Mouse (Mus musculus): ENCODE measurements around the gene Kcnj10. TPM values are rescaled to one million over a fixed set of nuclear protein-coding genes. Genes with fewer than 3 reads are reported as not detected.
A peak's percentile ranks its signal among the peaks of the same experiment; 100 is the strongest.

Kcnj10 gene
- total and polyA plus RNA-seq, 3 experiments, result 0.07 to 0.27 (median 0.08) TPM

DNA sequence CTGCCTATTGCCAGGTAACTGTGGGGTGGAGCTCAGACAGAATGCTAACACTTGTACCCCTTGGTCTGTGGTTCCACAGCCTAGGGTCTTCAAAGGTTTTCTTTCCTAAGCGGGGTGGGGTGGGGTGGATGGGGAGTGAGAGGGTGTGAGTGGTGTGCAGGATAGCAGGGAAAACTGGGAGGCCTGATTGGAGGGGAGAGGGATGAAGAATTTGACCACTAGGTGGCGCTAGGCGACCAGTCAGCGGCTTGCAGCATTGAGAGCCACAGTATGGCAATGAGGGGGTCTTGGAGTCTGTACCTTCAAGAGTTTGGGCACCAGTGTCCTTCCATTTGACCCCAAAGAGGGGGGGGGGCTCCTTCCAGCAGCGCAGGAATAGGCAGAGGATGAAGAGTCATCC is 71.2 kb downstream of the Kcnj10 start:
- no peak overlapping the region for H3K27ac ChIP-seq
- peak; percentile 56 to 80 for DNase-seq
- no peaks in the 10 kb centered on the region for H3K36me3 ChIP-seq (ENCODE audit: control insufficient read depth, insufficient read depth, low read length)
- no peaks in the 10 kb centered on the region for H3K4me1 ChIP-seq (ENCODE audit: control insufficient read depth, insufficient read depth, low read length)
- H3K27me3 ChIP-seq (ENCODE audit: control insufficient read depth, insufficient read depth, low read length), result no peaks in the 10 kb centered on the region
- intact Hi-C loops (cut with DNase I), result loop anchor here (1.0 to 5.0 kb wide), 2 partner anchors 78 to 150 kb away; no protein-coding TSS in a partner anchor
- H3K4me3 ChIP-seq, result no peak overlapping the region
- no peaks in the 10 kb centered on the region for H3K79me2 ChIP-seq (replicated peaks; ENCODE audit: control insufficient read depth, insufficient read depth, low read length)
- WGBS, result 7% methylated on average over 5 of the region's 5 CpGs
- peak; percentile 86 for TF ChIP-seq CTCF (IDR thresholded peaks at IDR 0.05)
- no peak for TF ChIP-seq POLR2A (IDR thresholded peaks at IDR 0.05; ENCODE audit: insufficient read depth, low read depth, low read length)
- peak; percentile 76; the same call in 1 of the 2 replicates for TF ChIP-seq EP300 (IDR thresholded peaks at IDR 0.05; ENCODE audit: insufficient read depth, low read depth, low read length)
- H3K9ac ChIP-seq (ENCODE audit: low read depth, low read length), result no peak overlapping the region

DNA sequence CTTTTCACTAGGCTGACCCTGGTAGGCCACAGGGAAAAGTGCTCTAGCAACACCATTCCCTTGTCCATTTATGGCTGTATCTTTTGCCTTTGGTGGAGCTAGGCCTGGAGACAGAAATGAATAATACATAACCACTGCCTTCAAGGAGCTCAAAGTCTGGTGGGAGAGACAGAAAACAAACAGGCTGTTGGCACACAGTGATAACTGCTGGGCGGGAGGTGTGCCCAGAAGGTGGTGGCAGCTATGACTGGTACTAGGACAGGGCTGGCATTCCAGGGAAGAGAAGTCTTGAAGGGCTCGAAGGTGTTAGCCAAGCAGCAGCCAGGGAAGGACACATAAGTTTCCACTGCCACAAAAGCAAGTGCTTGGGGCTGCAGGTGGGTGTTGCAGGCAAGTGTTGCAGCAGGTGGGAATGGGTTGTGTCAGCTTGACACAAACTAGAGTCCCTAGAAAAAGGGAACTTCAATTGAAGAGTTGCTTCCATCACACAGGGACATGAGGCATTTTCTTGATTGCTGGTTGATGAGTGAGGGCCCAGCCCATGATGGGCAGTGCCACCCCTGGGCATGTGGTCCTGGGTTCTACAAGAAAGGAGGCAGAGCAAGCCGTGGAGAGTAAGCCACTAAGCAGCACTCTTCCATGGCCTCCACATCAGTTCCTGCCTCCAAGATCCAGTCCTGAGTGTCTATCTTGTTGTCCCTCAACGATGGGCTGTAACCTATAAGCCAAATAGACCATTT is 72.7 kb downstream of the Kcnj10 start:
- Histone ChIP-seq H3K27ac (no peak overlapping the region), H3K27me3 (ENCODE audit: control insufficient read depth, insufficient read depth, low read length) (no peaks in the 10 kb centered on the region), H3K4me3 (no peak overlapping the region), H3K36me3 (ENCODE audit: control insufficient read depth, insufficient read depth, low read length) (no peaks in the 10 kb centered on the region), H3K79me2 (replicated peaks; ENCODE audit: control insufficient read depth, insufficient read depth, low read length) (no peaks in the 10 kb centered on the region), H3K4me1 (ENCODE audit: control insufficient read depth, insufficient read depth, low read length) (no peaks in the 10 kb centered on the region), H3K9ac (ENCODE audit: low read depth, low read length) (no peak overlapping the region)
- intact Hi-C loops (cut with DNase I), result loop anchor here (5.0 kb wide), 1 partner anchor 149 kb away; no protein-coding TSS in a partner anchor
- DNase-seq, result no peak
- TF ChIP-seq CTCF (IDR thresholded peaks at IDR 0.05) (no peak), EP300 (IDR thresholded peaks at IDR 0.05; ENCODE audit: insufficient read depth, low read depth, low read length) (no peak), POLR2A (IDR thresholded peaks at IDR 0.05; ENCODE audit: insufficient read depth, low read depth, low read length) (no peak)
- WGBS, result 73% methylated on average over 4 of the region's 4 CpGs

DNA sequence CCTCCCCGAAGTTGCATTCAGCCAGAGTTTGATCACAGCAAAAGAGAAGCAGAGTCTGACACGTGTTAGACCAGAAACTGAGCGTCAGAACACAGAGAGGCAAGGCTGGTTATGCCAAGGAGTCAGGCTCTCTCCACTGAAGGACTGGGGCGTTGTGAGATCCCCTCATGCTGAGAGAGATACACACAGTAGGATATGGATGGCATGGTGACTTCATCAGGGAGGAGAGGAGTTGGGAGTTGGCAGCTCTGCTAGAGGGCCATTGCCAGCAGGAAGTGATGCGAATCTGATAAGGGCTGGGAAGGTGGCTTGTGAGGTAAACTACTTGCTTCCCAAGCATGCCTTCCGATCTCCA is 73.2 kb downstream of the Kcnj10 start:
- Histone ChIP-seq H3K27me3 (ENCODE audit: control insufficient read depth, insufficient read depth, low read length) (no peaks in the 10 kb centered on the region), H3K4me1 (ENCODE audit: control insufficient read depth, insufficient read depth, low read length) (no peaks in the 10 kb centered on the region), H3K9ac (ENCODE audit: low read depth, low read length) (no peak overlapping the region), H3K27ac (no peak overlapping the region), H3K36me3 (ENCODE audit: control insufficient read depth, insufficient read depth, low read length) (no peaks in the 10 kb centered on the region), H3K79me2 (replicated peaks; ENCODE audit: control insufficient read depth, insufficient read depth, low read length) (no peaks in the 10 kb centered on the region), H3K4me3 (no peak overlapping the region)
- intact Hi-C loops (cut with DNase I), result loop anchor here (5.0 kb wide), 1 partner anchor 148 kb away; no protein-coding TSS in a partner anchor
- TF ChIP-seq POLR2A (IDR thresholded peaks at IDR 0.05; ENCODE audit: insufficient read depth, low read depth, low read length), result no peak
- no peak for TF ChIP-seq CTCF (IDR thresholded peaks at IDR 0.05)
- TF ChIP-seq EP300 (IDR thresholded peaks at IDR 0.05; ENCODE audit: insufficient read depth, low read depth, low read length), result no peak
- no peak for DNase-seq
- 77% methylated on average over 6 of the region's 6 CpGs for WGBS

DNA sequence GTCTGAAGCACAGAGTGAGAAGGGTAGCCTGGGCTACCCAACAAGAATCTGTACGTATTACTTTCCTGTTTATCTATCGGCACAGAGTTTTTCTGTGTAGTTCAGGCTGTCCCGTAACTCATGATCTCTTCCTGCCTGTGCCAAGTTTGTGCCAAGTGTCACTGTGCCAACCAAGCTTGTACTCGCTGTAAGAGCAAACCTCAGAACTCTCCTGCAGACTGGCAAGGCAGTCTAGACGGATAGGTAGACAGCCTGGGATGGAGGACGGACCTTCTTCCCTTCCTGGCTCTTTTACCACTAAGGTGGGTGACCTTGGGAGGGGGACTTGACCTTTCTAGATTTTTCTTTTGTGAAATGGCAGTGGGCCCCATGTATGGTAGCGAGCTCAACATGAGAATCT is 74.1 kb downstream of the Kcnj10 start:
- intact Hi-C loops (cut with DNase I), result no loop called here
- H3K79me2 ChIP-seq (replicated peaks; ENCODE audit: control insufficient read depth, insufficient read depth, low read length), result no peaks in the 10 kb centered on the region
- H3K27ac ChIP-seq, result no peak overlapping the region
- H3K9ac ChIP-seq (ENCODE audit: low read depth, low read length), result no peak overlapping the region
- no peak for DNase-seq
- no peaks in the 10 kb centered on the region for H3K27me3 ChIP-seq (ENCODE audit: control insufficient read depth, insufficient read depth, low read length)
- no peaks in the 10 kb centered on the region for H3K4me1 ChIP-seq (ENCODE audit: control insufficient read depth, insufficient read depth, low read length)
- no peak overlapping the region for H3K4me3 ChIP-seq
- 85% methylated on average over 7 of the region's 7 CpGs for WGBS
- no peak for TF ChIP-seq EP300 (IDR thresholded peaks at IDR 0.05; ENCODE audit: insufficient read depth, low read depth, low read length)
- no peak for TF ChIP-seq CTCF (IDR thresholded peaks at IDR 0.05)
- no peak for TF ChIP-seq POLR2A (IDR thresholded peaks at IDR 0.05; ENCODE audit: insufficient read depth, low read depth, low read length)
- H3K36me3 ChIP-seq (ENCODE audit: control insufficient read depth, insufficient read depth, low read length), result no peaks in the 10 kb centered on the region

DNA sequence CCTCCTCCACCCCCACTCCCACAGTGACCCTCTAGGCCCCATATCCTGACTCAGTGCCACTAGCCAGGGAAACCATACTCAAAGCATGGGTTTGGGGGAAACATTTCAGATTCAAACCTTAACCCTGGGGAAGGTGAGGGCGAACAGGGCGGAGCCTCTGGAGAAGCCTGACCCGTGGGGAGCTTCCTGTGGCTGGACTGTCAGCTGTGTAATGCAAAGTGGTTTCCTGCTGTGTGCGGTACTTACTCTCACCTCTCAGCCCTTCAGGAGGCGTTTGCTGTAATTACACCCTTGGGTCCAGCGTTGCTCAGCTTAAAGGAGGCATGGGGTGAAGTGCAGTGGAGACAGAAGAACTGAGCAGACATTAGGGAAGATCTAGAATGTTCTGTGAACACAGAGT is 77.2 kb downstream of the Kcnj10 start:
- Histone ChIP-seq H3K27me3 (ENCODE audit: control insufficient read depth, insufficient read depth, low read length) (no peaks in the 10 kb centered on the region), H3K36me3 (ENCODE audit: control insufficient read depth, insufficient read depth, low read length) (no peaks in the 10 kb centered on the region), H3K27ac (no peak overlapping the region), H3K4me3 (no peak overlapping the region), H3K4me1 (ENCODE audit: control insufficient read depth, insufficient read depth, low read length) (no peaks in the 10 kb centered on the region), H3K79me2 (replicated peaks; ENCODE audit: control insufficient read depth, insufficient read depth, low read length) (no peaks in the 10 kb centered on the region), H3K9ac (ENCODE audit: low read depth, low read length) (no peak overlapping the region)
- WGBS, result 30% methylated on average over 6 of the region's 6 CpGs
- TF ChIP-seq EP300 (IDR thresholded peaks at IDR 0.05; ENCODE audit: insufficient read depth, low read depth, low read length) (no peak), CTCF (IDR thresholded peaks at IDR 0.05) (no peak), POLR2A (IDR thresholded peaks at IDR 0.05; ENCODE audit: insufficient read depth, low read depth, low read length) (no peak)
- intact Hi-C loops (cut with DNase I), result no loop called here
- no peak for DNase-seq

DNA sequence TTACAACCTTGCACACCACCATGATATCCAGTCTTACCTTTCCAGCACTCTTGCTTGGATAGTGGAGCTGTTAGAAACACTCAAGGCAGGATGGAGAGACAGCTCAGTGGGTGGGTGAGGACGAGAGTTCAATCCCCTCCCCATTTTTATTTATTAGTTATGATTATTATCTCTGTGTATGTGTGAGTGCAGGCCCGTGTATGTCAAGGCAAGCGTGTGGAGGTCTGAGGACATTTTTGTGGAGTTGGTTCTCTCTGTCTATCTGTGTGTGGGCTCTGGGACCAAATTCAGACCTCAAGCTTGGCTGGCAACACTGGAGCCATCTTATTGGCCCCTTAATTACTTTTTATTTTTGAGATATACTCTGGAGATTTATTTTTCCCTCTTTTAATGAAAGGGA is 77.6 kb downstream of the Kcnj10 start:
- no peaks in the 10 kb centered on the region for H3K36me3 ChIP-seq (ENCODE audit: control insufficient read depth, insufficient read depth, low read length)
- H3K27me3 ChIP-seq (ENCODE audit: control insufficient read depth, insufficient read depth, low read length), result no peaks in the 10 kb centered on the region
- no peak for TF ChIP-seq POLR2A (IDR thresholded peaks at IDR 0.05; ENCODE audit: insufficient read depth, low read depth, low read length)
- no peak for TF ChIP-seq CTCF (IDR thresholded peaks at IDR 0.05)
- TF ChIP-seq EP300 (IDR thresholded peaks at IDR 0.05; ENCODE audit: insufficient read depth, low read depth, low read length), result no peak
- H3K27ac ChIP-seq, result no peak overlapping the region
- no peaks in the 10 kb centered on the region for H3K4me1 ChIP-seq (ENCODE audit: control insufficient read depth, insufficient read depth, low read length)
- no peak overlapping the region for H3K4me3 ChIP-seq
- WGBS, result 64% methylated on average over 3 of the region's 3 CpGs
- no peaks in the 10 kb centered on the region for H3K79me2 ChIP-seq (replicated peaks; ENCODE audit: control insufficient read depth, insufficient read depth, low read length)
- H3K9ac ChIP-seq (ENCODE audit: low read depth, low read length), result no peak overlapping the region
- no peak for DNase-seq
- intact Hi-C loops (cut with DNase I), result no loop called here

All from heart, adult 2 months (tissue).